Mouse (Mus musculus) ovary, postnatal 36 days (tissue): ENCODE results near the gene Tgfbr3.

Experiments
- DNase-seq: peaks from one replicate; pipeline ENCODE4 v3.0.0; 2022; ENCODE audit warnings: low spot score, mixed read lengths

Gene Tgfbr3

GRCm38 (mm10) chr5:107078361-107078760 lies 211.1 kb downstream of the Tgfbr3 start:
- DNase-seq = no peak

GRCm38 (mm10) chr5:107077900-107078299 lies 211.5 kb downstream of the Tgfbr3 start:
- no peak for DNase-seq

GRCm38 (mm10) chr5:107074980-107075583 lies 214.3 kb downstream of the Tgfbr3 start:
- no peak for DNase-seq

GRCm38 (mm10) chr5:107074350-107074749 lies 215.1 kb downstream of the Tgfbr3 start:
- DNase-seq = no peak

GRCm38 (mm10) chr5:107073536-107073935 lies 215.9 kb downstream of the Tgfbr3 start:
- no peak for DNase-seq

- no peak for DNase-seq
Observed at GRCm38 (mm10) chr5:107068146-107068545, 221.3 kb downstream of the Tgfbr3 start.

GRCm38 (mm10) chr5:107067531-107067930 lies 221.9 kb downstream of the Tgfbr3 start:
- no peak for DNase-seq

- DNase-seq = no peak
Observed at GRCm38 (mm10) chr5:107064922-107065321, 224.5 kb downstream of the Tgfbr3 start.

- no peak for DNase-seq
Observed at GRCm38 (mm10) chr5:107062229-107062852, 227.1 kb downstream of the Tgfbr3 start.

GRCm38 (mm10) chr5:107059514-107059913 lies 229.9 kb downstream of the Tgfbr3 start:
- no peak for DNase-seq

GRCm38 (mm10) chr5:107058642-107059041 lies 230.8 kb downstream of the Tgfbr3 start:
- DNase-seq = no peak
